Mouse (Mus musculus) lung, adult 2 months (tissue): ENCODE data around the gene Armc2.

Source experiments
- CTCF ChIP-seq: fragments of 200-500 bp; IDR thresholded peaks from 2 replicates; pipeline ENCODE4 v1.5.1; 2011; ENCODE audit warnings: mild to moderate bottlenecking, low read length, control low read depth; ENCODE audit not compliant: insufficient read depth
- POLR2A ChIP-seq: fragments of 200-500 bp; IDR thresholded peaks from 2 replicates; pipeline ENCODE4 v1.6.1; 2011; ENCODE audit warnings: low read depth, mild to moderate bottlenecking, control low read depth, low read length, borderline replicate concordance; ENCODE audit errors: extremely low read depth

GRCm38 (mm10) chr10:41891312-41891711 is 126.9 kb downstream of the Armc2 start:
- no peak for TF ChIP-seq CTCF
- no peak for TF ChIP-seq POLR2A
